Mouse (Mus musculus) forebrain, embryonic 14.5 days (tissue): ENCODE data around the gene Cpeb2. TPM values are rescaled to one million over a fixed set of nuclear protein-coding genes. Genes with fewer than 3 reads are reported as not detected.
A peak's percentile ranks its signal among the peaks of the same experiment; 100 is the strongest.

Experiments
- ATAC-seq: fragments of 200-750 bp; cut with Nextera tagmentation; 2 replicates; pipeline ENCODE4 v1.8.0; 2017; ENCODE audit warnings: mild to moderate bottlenecking, moderate library complexity
- DNase-seq: peaks from one replicate; pipeline ENCODE4 v3.0.0-alpha.2; 2015; ENCODE audit warnings: low spot score
- H3K27ac ChIP-seq: fragments of 300-500 bp; sonication (generic); 2 replicates; pipeline ENCODE4 v1.5.1; 2014; ENCODE audit warnings: low read depth, mild to moderate bottlenecking, control low read depth, low read length, moderate library complexity
- H3K27me3 ChIP-seq: fragments of 300-500 bp; sonication (generic); replicated peaks from 2 replicates; pipeline ENCODE4 v1.6.1; 2014; ENCODE audit warnings: low read length, control low read depth, mixed read lengths; ENCODE audit not compliant: control insufficient read depth, insufficient read depth
- H3K36me3 ChIP-seq: fragments of 300-500 bp; sonication (generic); 2 replicates; pipeline ENCODE4 v1.6.1; 2014; ENCODE audit warnings: low read length, control low read depth; ENCODE audit not compliant: control insufficient read depth, insufficient read depth
- H3K4me1 ChIP-seq: fragments of 300-500 bp; sonication (generic); 2 replicates; pipeline ENCODE4 v1.6.1; 2014; ENCODE audit warnings: antibody characterized with exemption, low read length, control low read depth; ENCODE audit not compliant: control insufficient read depth, insufficient read depth
- H3K4me2 ChIP-seq: fragments of 300-500 bp; sonication (generic); 2 replicates; pipeline ENCODE4 v1.6.1; 2014; ENCODE audit warnings: mild to moderate bottlenecking, control low read depth, low read length
- H3K4me3 ChIP-seq: fragments of 300-500 bp; sonication (generic); 2 replicates; pipeline ENCODE4 v1.5.1; 2014; ENCODE audit warnings: low read depth, low read length, control low read depth
- H3K9ac ChIP-seq: fragments of 300-500 bp; sonication (generic); 2 replicates; pipeline ENCODE4 v1.6.1; 2014; ENCODE audit warnings: mild to moderate bottlenecking, low read length, control low read depth, moderate library complexity
- H3K9me3 ChIP-seq: fragments of 300-500 bp; sonication (generic); replicated peaks from 2 replicates; pipeline ENCODE4 v1.6.1; 2016; ENCODE audit warnings: low read length, control low read depth, mixed read lengths; ENCODE audit not compliant: control insufficient read depth
- WGBS: fragments of 180-500 bp; shearing (Covaris S2); extraction: QIAGEN DNeasy Blood & Tissue Kit; methylation state at CpG from one replicate; pipeline ENCODE4 v1.1.7; 2014; 5-methylcytosine and 5-hydroxymethylcytosine counted together
- polyA plus RNA-seq: library from polyadenylated mRNA; unstranded; fragments of >200 nt; fragmentation: Nextera tagmentation; extraction: Ambion mirVana; gene quantifications from 2 replicates; pipeline ENCODE4 v1.2.1, GENCODE M21; 2014

Cpeb2 gene
- polyA plus RNA-seq, 1 experiment from 2014 or later = 6.9 TPM

DNA sequence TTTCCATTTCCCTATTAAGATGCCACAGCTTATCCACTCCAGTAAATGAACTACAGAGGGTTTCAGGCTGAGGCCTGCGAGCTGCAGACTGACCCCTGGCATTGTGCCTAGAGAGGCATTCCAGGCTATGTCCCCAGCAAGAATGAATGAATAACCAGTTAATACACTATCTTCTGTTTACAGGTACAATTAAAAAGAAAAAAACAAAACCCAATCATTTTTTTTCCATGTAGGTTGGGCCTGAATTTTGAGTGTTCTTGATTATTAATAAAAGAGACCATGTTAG is 14.2 kb upstream of the Cpeb2 start:
- Histone ChIP-seq H3K4me1 (no peaks in the 10 kb centered on the region), H3K9ac (no peak overlapping the region), H3K36me3 (no peaks in the 10 kb centered on the region), H3K27ac (no peak overlapping the region), H3K4me3 (no peak overlapping the region), H3K4me2 (no peak overlapping the region), H3K9me3 (no peaks in the 10 kb centered on the region), H3K27me3 (no peaks in the 10 kb centered on the region)
- 24% methylated on average over 1 of the region's 1 CpGs for WGBS
- ATAC-seq (no peak), DNase-seq (peak; percentile 27)

DNA sequence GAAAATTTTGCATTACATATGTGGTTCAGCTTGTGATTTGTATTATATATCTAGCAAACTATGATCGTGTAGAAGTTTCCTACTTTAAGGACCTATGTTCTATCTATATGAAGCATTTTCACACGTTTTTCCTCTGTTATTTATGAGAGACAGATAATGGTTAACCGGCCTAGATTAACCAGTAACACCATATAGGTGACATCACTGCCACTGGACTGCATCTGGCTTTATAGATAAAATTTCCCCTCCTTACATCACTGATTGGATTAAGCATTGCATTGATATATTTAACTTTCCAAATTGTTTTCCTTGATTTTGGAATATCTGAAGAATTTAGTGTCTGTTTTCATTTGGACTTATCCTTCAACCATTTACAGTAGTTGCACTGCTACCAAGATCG is 9.6 kb upstream of the Cpeb2 start:
- H3K9ac ChIP-seq = no peak overlapping the region
- no peaks in the 10 kb centered on the region for H3K9me3 ChIP-seq
- no peak overlapping the region for H3K27ac ChIP-seq
- 82% methylated on average over 4 of the region's 4 CpGs for WGBS
- no peaks in the 10 kb centered on the region for H3K27me3 ChIP-seq
- DNase-seq = no peak
- no peaks in the 10 kb centered on the region for H3K4me1 ChIP-seq
- H3K4me2 ChIP-seq = no peak overlapping the region
- ATAC-seq = no peak
- no peak overlapping the region for H3K4me3 ChIP-seq
- no peaks in the 10 kb centered on the region for H3K36me3 ChIP-seq

DNA sequence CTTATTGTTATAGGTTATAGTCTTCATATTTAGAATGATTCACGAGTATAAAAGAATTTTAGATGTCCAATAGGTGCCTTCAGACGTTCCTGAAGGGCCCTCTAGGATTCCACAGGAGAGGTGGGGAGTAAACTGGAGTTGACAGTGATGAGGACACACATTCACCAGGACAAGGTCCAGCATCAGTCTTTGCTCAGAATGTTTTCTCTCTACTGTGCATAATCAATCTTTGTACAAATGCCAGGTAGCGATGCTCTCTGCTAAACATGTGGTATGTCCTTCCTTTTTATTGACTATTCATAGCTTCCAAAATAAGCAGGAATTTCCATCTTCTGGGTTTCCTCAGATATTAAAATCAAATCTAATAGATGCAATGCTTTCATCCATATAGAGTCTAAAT is 8.7 kb upstream of the Cpeb2 start:
- Histone ChIP-seq H3K36me3 (no peaks in the 10 kb centered on the region), H3K9me3 (no peaks in the 10 kb centered on the region), H3K4me1 (no peaks in the 10 kb centered on the region), H3K9ac (no peak overlapping the region), H3K4me3 (no peak overlapping the region), H3K27me3 (no peaks in the 10 kb centered on the region), H3K27ac (no peak overlapping the region), H3K4me2 (no peak overlapping the region)
- 70% methylated on average over 3 of the region's 3 CpGs for WGBS
- ATAC-seq (no peak), DNase-seq (no peak)

DNA sequence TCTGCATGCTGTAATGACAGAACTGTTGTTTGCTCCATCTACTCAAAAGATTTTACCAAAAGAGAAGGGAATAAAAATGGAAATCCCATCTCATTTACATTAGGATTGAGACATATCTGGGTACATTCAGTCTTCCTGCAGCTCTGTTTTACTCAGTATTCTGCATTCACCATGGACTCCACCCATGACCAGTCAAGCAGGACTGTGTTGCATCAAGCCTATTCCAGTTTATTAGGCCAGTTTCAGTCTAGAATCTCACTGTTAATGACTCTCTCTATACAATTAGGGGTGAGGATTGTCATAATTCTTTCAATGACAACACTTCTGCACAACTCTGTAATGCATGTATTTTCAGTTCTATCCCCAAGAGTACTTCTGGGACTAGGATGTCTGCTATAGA is 6.8 kb upstream of the Cpeb2 start:
- no peaks in the 10 kb centered on the region for H3K36me3 ChIP-seq
- DNase-seq = no peak
- no peak overlapping the region for H3K4me3 ChIP-seq
- no peak overlapping the region for H3K27ac ChIP-seq
- no peaks in the 10 kb centered on the region for H3K4me1 ChIP-seq
- H3K27me3 ChIP-seq = no peaks in the 10 kb centered on the region
- H3K9me3 ChIP-seq = no peaks in the 10 kb centered on the region
- no peak for ATAC-seq
- H3K4me2 ChIP-seq = no peak overlapping the region
- no peak overlapping the region for H3K9ac ChIP-seq

DNA sequence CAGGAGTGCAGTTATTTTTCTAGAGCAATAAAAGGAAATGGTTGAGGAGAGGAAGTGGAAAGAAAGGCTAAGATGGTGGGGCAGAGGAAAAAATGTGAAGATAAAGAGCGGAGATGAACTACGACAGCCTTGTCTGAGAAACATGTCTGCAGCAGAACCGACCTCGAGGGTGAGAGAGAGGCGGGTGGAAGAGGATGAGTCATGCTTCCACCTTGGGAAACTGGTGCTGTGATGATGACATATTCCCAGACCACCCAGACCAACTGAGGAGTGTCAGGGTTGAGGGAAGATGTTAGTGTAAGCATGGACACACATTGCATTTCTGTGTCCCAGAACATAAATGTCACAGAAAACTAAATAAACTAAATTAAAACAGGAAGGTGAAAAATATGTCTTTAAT is 5.4 kb upstream of the Cpeb2 start:
- Histone ChIP-seq H3K27me3 (no peaks in the 10 kb centered on the region; the same call in 1 of the 2 replicates), H3K9me3 (no peaks in the 10 kb centered on the region), H3K4me3 (no peak overlapping the region), H3K36me3 (no peaks in the 10 kb centered on the region), H3K4me2 (no peak overlapping the region), H3K4me1 (no peaks in the 10 kb centered on the region), H3K27ac (no peak overlapping the region), H3K9ac (no peak overlapping the region)
- 85% methylated on average over 5 of the region's 5 CpGs for WGBS
- no peak for DNase-seq
- ATAC-seq = no peak

DNA sequence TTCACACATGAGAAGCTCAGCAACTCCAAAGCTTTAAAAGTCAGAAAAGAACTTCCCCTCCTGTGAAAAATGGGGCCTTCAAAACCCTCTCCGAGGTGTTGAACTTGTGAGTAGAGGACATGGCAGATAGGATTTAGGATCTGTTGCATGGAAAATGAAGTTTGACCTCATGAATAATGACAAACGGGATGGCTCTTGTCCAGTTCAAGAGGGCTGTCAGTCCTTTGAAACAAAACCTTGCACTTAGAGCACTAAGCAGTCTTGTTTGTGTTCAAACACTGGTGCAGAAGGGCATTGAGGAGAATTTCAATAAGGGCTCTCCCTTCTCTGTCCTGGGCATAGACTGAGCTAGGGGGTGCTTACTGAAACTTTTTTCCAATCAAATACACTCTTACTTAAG is 1.9 kb upstream of the Cpeb2 start:
- no peak for DNase-seq
- 51% methylated on average over 2 of the region's 2 CpGs for WGBS
- ATAC-seq = no peak

DNA sequence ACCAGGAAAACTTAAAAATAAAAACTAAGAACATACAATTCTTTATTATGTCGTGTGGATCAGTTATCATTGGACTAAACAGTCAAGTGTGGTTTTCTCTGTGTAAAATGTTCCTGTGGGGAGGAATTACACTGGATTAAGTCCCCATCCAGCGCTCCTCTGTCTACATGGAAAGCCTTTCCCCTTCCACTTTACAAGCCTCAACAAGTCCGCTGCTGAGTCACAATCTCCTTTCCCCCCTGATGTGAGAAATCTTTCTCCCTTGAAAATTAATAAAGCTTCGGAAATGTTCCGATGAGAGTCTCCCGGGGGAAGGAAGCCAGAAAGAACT is 856 bp upstream of the Cpeb2 start:
- ATAC-seq (no peak), DNase-seq (no peak)
- H3K4me2 ChIP-seq = peak overlapping the region; percentile 82
- H3K36me3 ChIP-seq = no peaks in the 10 kb centered on the region
- H3K9ac ChIP-seq = peak overlapping the region; percentile 94
- H3K27me3 ChIP-seq = no peaks in the 10 kb centered on the region; the same call in 1 of the 2 replicates
- H3K27ac ChIP-seq = peak overlapping the region; percentile 99; the same call in 1 of the 2 replicates
- peak overlapping the region; percentile 93 for H3K4me3 ChIP-seq
- H3K4me1 ChIP-seq = peaks cover 8% of the 10 kb centered on the region
- H3K9me3 ChIP-seq = no peaks in the 10 kb centered on the region
- 0% methylated on average over 6 of the region's 6 CpGs for WGBS

More for the DNA sequence above, 1.9 kb upstream of the Cpeb2 start:
- no peaks in the 10 kb centered on the region; the same call in 1 of the 2 replicates for H3K27me3 ChIP-seq
- no peaks in the 10 kb centered on the region for H3K36me3 ChIP-seq
- no peak overlapping the region for H3K9ac ChIP-seq
- no peak overlapping the region for H3K27ac ChIP-seq
- no peak overlapping the region for H3K4me3 ChIP-seq
- peaks cover 8% of the 10 kb centered on the region for H3K4me1 ChIP-seq
- no peak overlapping the region for H3K4me2 ChIP-seq
- H3K9me3 ChIP-seq = no peaks in the 10 kb centered on the region

DNA sequence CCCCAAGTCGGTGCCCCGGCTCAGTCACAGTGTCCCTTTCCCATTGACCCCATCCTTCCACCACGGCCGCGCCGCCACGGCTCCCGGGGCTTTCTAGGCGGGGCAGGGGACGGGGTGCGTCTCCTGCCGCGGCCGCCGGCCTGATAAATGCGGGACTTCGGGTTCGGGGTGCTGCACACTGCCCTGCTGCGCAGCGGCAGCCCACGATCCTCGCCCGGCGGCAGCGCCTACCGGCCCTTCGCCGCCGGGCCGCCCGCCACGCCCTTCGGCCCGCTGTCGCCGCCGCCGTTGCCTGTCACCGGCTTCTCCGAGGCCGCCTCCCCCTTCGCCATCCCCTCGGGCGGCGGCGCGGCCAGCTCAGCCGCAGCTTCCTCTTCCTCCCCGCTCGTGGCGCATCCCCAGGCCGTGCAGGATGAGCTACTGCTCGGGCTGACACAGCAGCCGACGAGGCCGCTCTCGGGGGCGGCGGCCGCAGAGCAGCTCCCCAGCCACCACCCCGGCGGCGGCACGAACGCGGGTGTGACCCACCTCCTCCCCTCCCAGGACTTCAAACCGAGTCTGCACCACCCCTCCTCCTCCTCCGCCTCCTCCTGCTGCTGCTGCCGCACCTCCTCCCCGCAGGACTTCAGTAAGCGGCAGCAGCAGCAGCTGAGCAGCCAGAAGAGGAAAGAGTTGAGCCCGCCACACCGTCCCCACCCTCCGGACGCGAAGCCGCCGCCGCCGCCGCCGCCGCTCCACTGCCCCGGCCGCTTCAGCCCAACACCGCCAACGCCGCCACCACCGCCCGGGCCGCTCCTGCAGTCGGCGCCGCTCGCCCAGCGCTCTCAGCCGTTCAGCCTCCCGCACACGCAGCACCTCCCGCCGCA is 579 bp downstream of the Cpeb2 start:
- peak overlapping the region; percentile 99 for H3K27ac ChIP-seq
- DNase-seq (peak; percentile 79), ATAC-seq (peak; percentile 51)
- peak overlapping the region; percentile 94 for H3K9ac ChIP-seq
- peak overlapping the region; percentile 82 for H3K4me2 ChIP-seq
- under 1% methylated on average over 57 of the region's 101 CpGs for WGBS
- H3K4me3 ChIP-seq = peak overlapping the region; percentile 93
- no peaks in the 10 kb centered on the region; the same call in 1 of the 2 replicates for H3K27me3 ChIP-seq
- no peaks in the 10 kb centered on the region for H3K36me3 ChIP-seq
- peaks cover 8% of the 10 kb centered on the region for H3K4me1 ChIP-seq
- H3K9me3 ChIP-seq = no peaks in the 10 kb centered on the region

DNA sequence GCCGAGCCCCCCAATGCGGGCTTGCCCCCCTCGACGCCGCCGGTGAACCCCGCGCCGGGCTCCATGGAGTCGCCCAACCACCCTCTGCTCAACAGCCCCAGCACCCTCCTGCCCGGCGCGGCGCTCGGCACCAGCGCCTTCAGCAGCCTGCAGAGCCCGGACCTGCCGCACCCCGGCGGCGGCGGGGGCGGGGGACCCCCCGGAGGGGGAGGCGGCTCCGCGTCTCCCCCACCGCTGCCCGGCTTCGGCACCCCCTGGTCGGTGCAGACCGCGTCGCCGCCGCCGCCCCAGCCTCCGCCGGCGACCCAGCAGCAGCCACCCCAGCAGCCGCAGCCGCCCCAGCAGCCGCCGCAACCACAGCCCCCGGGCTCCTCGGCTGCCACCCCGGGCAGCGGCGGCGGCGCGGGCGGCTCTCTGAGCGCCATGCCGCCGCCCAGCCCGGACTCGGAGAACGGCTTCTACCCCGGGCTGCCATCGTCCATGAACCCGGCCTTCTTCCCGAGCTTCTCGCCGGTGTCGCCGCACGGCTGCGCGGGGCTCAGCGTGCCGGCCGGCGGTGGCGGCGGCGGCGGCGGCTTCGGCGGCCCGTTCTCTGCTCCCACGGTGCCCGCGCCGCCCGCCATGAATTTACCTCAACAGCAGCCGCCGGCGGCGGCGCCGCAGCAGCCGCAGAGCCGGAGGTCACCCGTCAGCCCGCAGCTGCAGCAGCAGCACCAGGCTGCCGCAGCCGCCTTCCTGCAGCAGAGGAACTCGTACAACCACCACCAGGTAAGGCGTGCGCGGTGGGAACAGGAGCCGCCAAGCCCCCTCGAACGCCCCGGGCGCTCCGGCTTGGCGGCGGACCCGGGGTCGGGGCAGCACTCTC is 1.6 kb downstream of the Cpeb2 start:
- ATAC-seq (peak; percentile 30), DNase-seq (peak; percentile 56)
- Histone ChIP-seq H3K27me3 (no peaks in the 10 kb centered on the region; the same call in 1 of the 2 replicates), H3K4me1 (peaks cover 8% of the 10 kb centered on the region), H3K4me2 (peak overlapping the region; percentile 82), H3K9me3 (no peaks in the 10 kb centered on the region), H3K27ac (peak overlapping the region; percentile 99), H3K4me3 (peak overlapping the region; percentile 93), H3K9ac (peak overlapping the region; percentile 94), H3K36me3 (peaks cover 2% of the 10 kb centered on the region; the same call in 1 of the 2 replicates)
- under 1% methylated on average over 73 of the region's 113 CpGs for WGBS
